ENCODE assay signal across 8 mouse cellular contexts in the genomic region with DNA sequence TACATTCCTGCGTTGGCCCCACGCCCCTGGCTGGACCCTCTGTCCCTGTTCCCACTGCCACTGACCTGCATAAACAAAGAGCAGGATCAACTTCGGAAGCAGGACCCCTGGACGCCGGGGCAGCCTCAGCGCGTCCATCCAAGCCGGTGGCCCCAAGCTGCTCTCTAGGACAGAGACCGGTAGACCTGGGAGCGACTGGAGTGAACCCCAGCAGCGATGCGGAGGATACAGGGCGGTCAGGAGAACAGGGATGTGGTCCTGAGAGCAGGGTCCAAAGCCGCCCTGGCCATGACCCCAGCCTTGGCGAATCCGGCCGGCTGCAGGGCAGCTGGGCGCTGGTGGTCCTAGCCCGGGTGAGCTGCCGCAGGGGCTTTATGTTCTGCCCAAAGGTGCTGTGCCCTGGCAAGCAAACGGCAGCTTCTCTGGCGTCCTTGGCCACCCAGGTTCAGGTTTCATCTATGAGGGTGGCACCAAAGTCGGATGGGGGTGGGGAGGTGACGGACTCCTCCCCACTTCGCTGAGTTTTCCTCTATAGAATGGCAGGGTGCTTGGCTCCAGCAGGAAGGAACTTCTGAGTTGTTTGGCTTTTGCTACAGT. TPM values are rescaled to one million over a fixed set of nuclear protein-coding genes. Genes with fewer than 3 reads are reported as not detected.
DNase-seq lines count a peak whose midpoint lies in the region; ATAC-seq and TF ChIP-seq lines count a peak whose summit lies in the region.

No protein-coding gene starts in this region.

- no peak for TF ChIP-seq POLR2A in embryonic fibroblast, embryonic 13.5 days (IDR thresholded peaks at IDR 0.05; ENCODE audit: low read depth, low read length)
- TF ChIP-seq POLR2A in limb, embryonic 14.5 days (IDR thresholded peaks at IDR 0.05; ENCODE audit: borderline replicate concordance, extremely low read depth, insufficient read depth, insufficient read length) = no peak

- intact Hi-C loops in left cerebral cortex, postnatal 4 days (cut with DNase I) = no loop called here

- peak overlapping the region; percentile 25 for H3K4me3 ChIP-seq in embryonic fibroblast, embryonic 13.5 days (ENCODE audit: insufficient read depth, low read length)
- H3K4me3 ChIP-seq in limb, embryonic 14.5 days (replicated peaks; ENCODE audit: low read length) = peak overlapping the region; percentile 39
- H3K4me3 ChIP-seq in midbrain, embryonic 14.5 days (replicated peaks; ENCODE audit: low read depth, low read length) = peak overlapping the region; percentile 33

- no peaks in the 10 kb centered on the region for H3K36me3 ChIP-seq in limb, embryonic 14.5 days (ENCODE audit: control insufficient read depth, insufficient read depth, low read length)
- no peaks in the 10 kb centered on the region for H3K36me3 ChIP-seq in midbrain, embryonic 14.5 days (ENCODE audit: control insufficient read depth, insufficient read depth, low read length)

- peak overlapping the region; percentile 63 for H3K4me2 ChIP-seq in limb, embryonic 14.5 days (replicated peaks; ENCODE audit: low read depth, low read length, severe bottlenecking)
- peak overlapping the region; percentile 60 for H3K4me2 ChIP-seq in midbrain, embryonic 14.5 days (ENCODE audit: low read length)

- WGBS in limb, embryonic 14.5 days = 2% methylated on average over 20 of the region's 25 CpGs
- WGBS in midbrain, embryonic 14.5 days = under 1% methylated on average over 25 of the region's 25 CpGs

- H3K27ac ChIP-seq in embryonic fibroblast, embryonic 13.5 days (ENCODE audit: insufficient read depth, low read length) = no peak overlapping the region
- H3K27ac ChIP-seq in limb, embryonic 14.5 days (replicated peaks; ENCODE audit: low read depth, low read length) = no peak overlapping the region
- no peak overlapping the region for H3K27ac ChIP-seq in midbrain, embryonic 14.5 days (replicated peaks; ENCODE audit: low read depth, low read length)

- peak; percentile 41 to 42 for ATAC-seq in hematopoietic stem cell, adult 5-6 weeks (replicated peaks in 1 of 2; ENCODE audit: insufficient read depth in 1 of 2, low FRiP score in 2 of 2, low TSS enrichment in 1 of 2, low read depth in 1 of 2, poor library complexity in 2 of 2, severe bottlenecking in 2 of 2)
- peak; percentile 30 for ATAC-seq in limb, embryonic 14.5 days (ENCODE audit: low FRiP score, low read depth)
- peak; percentile 63 for ATAC-seq in midbrain, embryonic 14.5 days (ENCODE audit: low FRiP score, low TSS enrichment)

- H3K27me3 ChIP-seq in limb, embryonic 14.5 days (ENCODE audit: control insufficient read depth, insufficient read depth, low read length) = no peaks in the 10 kb centered on the region
- no peaks in the 10 kb centered on the region; the same call in 1 of the 2 replicates for H3K27me3 ChIP-seq in midbrain, embryonic 14.5 days (ENCODE audit: control insufficient read depth, insufficient read depth, low read length)

- TF ChIP-seq CTCF in embryonic fibroblast, embryonic 13.5 days (IDR thresholded peaks at IDR 0.05; ENCODE audit: borderline replicate concordance, insufficient read depth, low read length) = no peak

- H3K4me1 ChIP-seq in embryonic fibroblast, embryonic 13.5 days (ENCODE audit: control insufficient read depth, insufficient read depth, low read length) = peaks cover 5% of the 10 kb centered on the region; the same call in 1 of the 2 replicates
- peaks cover 5% of the 10 kb centered on the region; the same call in 1 of the 2 replicates for H3K4me1 ChIP-seq in limb, embryonic 14.5 days (ENCODE audit: control insufficient read depth, insufficient read depth, low read length)
- H3K4me1 ChIP-seq in midbrain, embryonic 14.5 days (ENCODE audit: control insufficient read depth, insufficient read depth, low read length) = 0 out of 2 replicates have a peak, but pooled peaks cover 5% of the 10 kb centered on the region

- peak; percentile 52 for DNase-seq in left cerebral cortex, postnatal 4 days
- DNase-seq in left cerebral cortex, adult 8-10 months (ENCODE audit: low spot score in 2 of 2) = no peak
- DNase-seq in limb, embryonic 14.5 days (ENCODE audit: low spot score) = peak; percentile 22
- DNase-seq in midbrain, embryonic 14.5 days = peak; percentile 28
- no peak for DNase-seq in layer of hippocampus, postnatal 10 days (ENCODE audit: low spot score in 2 of 2)
- no peak for DNase-seq in frontal cortex, postnatal 14 days (ENCODE audit: low spot score in 2 of 2)

- H3K9me3 ChIP-seq in limb, embryonic 14.5 days (ENCODE audit: control insufficient read depth, low read length) = no peaks in the 10 kb centered on the region
- no peaks in the 10 kb centered on the region for H3K9me3 ChIP-seq in midbrain, embryonic 14.5 days (ENCODE audit: control insufficient read depth, low read length)

- peak overlapping the region; percentile 55 for H3K9ac ChIP-seq in limb, embryonic 14.5 days (ENCODE audit: low read depth, low read length, severe bottlenecking)
- peak overlapping the region; percentile 51 for H3K9ac ChIP-seq in midbrain, embryonic 14.5 days (replicated peaks; ENCODE audit: low read length)

RNA-seq across cellular contexts. Expression of gene Cyyr1, which starts 3.1 kb away (rescaled TPM):
- total RNA-seq in left cerebral cortex, postnatal 4 days (2021) = 1 to 10 TPM; 3.9 to 5.1 TPM
- total RNA-seq in left cerebral cortex, adult 8-10 months (2022) = 1 to 10 TPM; 4.6 to 5.4 (median 4.9) TPM
- polyA plus RNA-seq in embryonic fibroblast, embryonic 13.5 days (2011; ENCODE audit: insufficient read length, low read depth, missing spikeins) = 0.68 and 0.70 TPM in 2 replicates
- 0.05 and 0.50 TPM in 2 replicates for total RNA-seq in hematopoietic stem cell, adult 5-6 weeks (2017)
- polyA plus RNA-seq in limb, embryonic 14.5 days (2012; rRNA removed) = 2.7 and 2.9 TPM in 2 replicates
- 3.8 and 4.1 TPM in 2 replicates for polyA plus RNA-seq in limb, embryonic 14.5 days (2014; fragmentation: Nextera tagmentation; extraction: Ambion mirVana)
- polyA plus RNA-seq in midbrain, embryonic 14.5 days (2014; fragmentation: Nextera tagmentation; extraction: Ambion mirVana) = 1.5 and 3.3 TPM in 2 replicates
- total RNA-seq in layer of hippocampus, postnatal 10 days (2021) = 1 to 10 TPM; 4.7 to 5.0 TPM

Comparison
In these comparisons a context has a peak if more than half of its experiments do, and no peak if none do; other contexts are left out.
1. DNase-seq: peak in left cerebral cortex, postnatal 4 days (single experiment), limb, embryonic 14.5 days (single experiment) and midbrain, embryonic 14.5 days (single experiment); none in left cerebral cortex, adult 8-10 months (0 of 2), layer of hippocampus, postnatal 10 days (0 of 2) and frontal cortex, postnatal 14 days (0 of 2).
2. Peak in every context shown above with its lines, with median percentiles within 50 percentile points of each other: H3K4me3 ChIP-seq and ATAC-seq.